Comparison of ENCODE assay signal across 10 mouse cellular contexts in the genomic region with DNA sequence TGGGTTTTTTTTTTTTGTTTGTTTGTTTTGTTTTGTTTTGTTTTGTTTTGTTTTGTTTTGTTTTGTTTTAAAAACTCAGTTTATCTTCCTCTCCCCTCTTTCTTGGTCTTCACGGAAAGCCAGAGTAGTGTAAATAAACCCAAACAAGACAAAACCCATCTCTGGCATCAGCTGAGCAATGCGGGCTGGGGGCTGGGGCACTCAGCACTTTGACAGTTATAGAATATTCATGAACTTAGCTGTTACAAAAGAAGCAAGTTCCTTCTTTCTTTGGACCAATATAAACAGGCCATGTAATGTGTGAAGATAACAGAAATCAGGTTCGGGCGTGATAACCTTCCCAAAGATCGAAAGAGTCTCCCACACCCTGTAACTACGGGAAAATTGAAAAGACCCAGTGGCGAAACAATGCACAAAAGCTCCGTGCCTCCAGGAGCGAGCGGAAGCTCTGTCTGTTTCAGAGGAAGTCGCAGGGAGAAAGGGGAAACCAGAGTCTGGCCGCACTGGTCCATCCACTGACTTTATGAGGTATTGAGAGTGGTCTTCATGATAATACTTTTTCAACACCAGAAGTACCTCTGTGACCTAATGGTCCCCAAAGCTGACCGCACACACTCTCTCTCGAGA. TPM values are rescaled to one million over a fixed set of nuclear protein-coding genes. Genes with fewer than 3 reads are reported as not detected.
A peak's percentile ranks its signal among the peaks of the same experiment; 100 is the strongest.
DNase-seq lines count a peak whose midpoint lies in the region; ATAC-seq and TF ChIP-seq lines count a peak whose summit lies in the region.
"Had no signal": no experiment of that assay in that cellular context is flagged by ENCODE, and none has a peak within 500 bp of the region (broad histone marks: within the 10 kb centered on the region; RNA-seq: fewer than 3 reads in every experiment).

No protein-coding gene starts in this region.

- H3K4me3 ChIP-seq in liver, embryonic 11.5 days (ENCODE audit: low read depth, low read length): peak overlapping the region; percentile 28; the same call in 1 of the 2 replicates
- H3K4me3 ChIP-seq in liver, embryonic 13.5 days (replicated peaks): 0 out of 2 replicates have a peak overlapping the region, but pooled peaks have one; percentile 1
- H3K4me3 ChIP-seq in neural tube, embryonic 13.5 days: 0 out of 2 replicates have a peak overlapping the region, but pooled peaks have one; percentile 10
- H3K4me3 ChIP-seq in cerebellum, adult 2 months (replicated peaks; ENCODE audit: insufficient read depth, low read depth, low read length): no peak overlapping the region

- TF ChIP-seq POLR2A in cerebellum, adult 2 months (IDR thresholded peaks at IDR 0.05; ENCODE audit: borderline replicate concordance, insufficient read depth, low read length): no peak

- H3K36me3 ChIP-seq in liver, embryonic 11.5 days (ENCODE audit: control insufficient read depth, insufficient read depth, low read length): no peaks in the 10 kb centered on the region
- H3K36me3 ChIP-seq in liver, embryonic 13.5 days: no peaks in the 10 kb centered on the region; the same call in 1 of the 2 replicates
- 0 out of 2 replicates have a peak, but pooled peaks cover 6% of the 10 kb centered on the region for H3K36me3 ChIP-seq in neural tube, embryonic 13.5 days

- H3K9me3 ChIP-seq in liver, embryonic 11.5 days (ENCODE audit: control insufficient read depth, low read length): no peaks in the 10 kb centered on the region
- H3K9me3 ChIP-seq in liver, embryonic 13.5 days (replicated peaks): no peaks in the 10 kb centered on the region
- no peaks in the 10 kb centered on the region for H3K9me3 ChIP-seq in neural tube, embryonic 13.5 days

- H3K4me2 ChIP-seq in liver, embryonic 11.5 days: peak overlapping the region; percentile 56
- peak overlapping the region; percentile 49 for H3K4me2 ChIP-seq in liver, embryonic 13.5 days
- peak overlapping the region; percentile 35 for H3K4me2 ChIP-seq in neural tube, embryonic 13.5 days

- H3K27ac ChIP-seq in liver, embryonic 11.5 days (ENCODE audit: low read depth, low read length): no peak overlapping the region
- H3K27ac ChIP-seq in liver, embryonic 13.5 days: no peak overlapping the region
- H3K27ac ChIP-seq in neural tube, embryonic 13.5 days (replicated peaks): 0 out of 2 replicates have a peak overlapping the region, but pooled peaks have one; percentile 6
- no peak overlapping the region for H3K27ac ChIP-seq in cerebellum, adult 2 months (ENCODE audit: insufficient read depth, low read length)

- DNase-seq in liver, embryonic 11.5 days (ENCODE audit: low spot score): no peak
- no peak for DNase-seq in liver
- peak; percentile 13 for DNase-seq in heart, adult 8-10 months (ENCODE audit: low spot score)
- DNase-seq in liver, embryonic 13.5 days: no peak
- DNase-seq in cerebellum, adult 2 months: no peak
- DNase-seq in frontal cortex, postnatal 10 days (ENCODE audit: low spot score in 2 of 2): no peak
- no peak for DNase-seq in left cerebral cortex, adult 18-20 months (ENCODE audit: low spot score in 2 of 2)
- DNase-seq: thymus, adult 18-20 months had no signal

- no peaks in the 10 kb centered on the region for H3K27me3 ChIP-seq in liver, embryonic 11.5 days (replicated peaks; ENCODE audit: control insufficient read depth, insufficient read depth, low read length)
- H3K27me3 ChIP-seq in liver, embryonic 13.5 days: no peaks in the 10 kb centered on the region
- no peaks in the 10 kb centered on the region for H3K27me3 ChIP-seq in neural tube, embryonic 13.5 days
- no peaks in the 10 kb centered on the region for H3K27me3 ChIP-seq in cerebellum, adult 2 months (ENCODE audit: control insufficient read depth, insufficient read depth, low read length)

- TF ChIP-seq CTCF in cerebellum, adult 2 months (IDR thresholded peaks at IDR 0.05; ENCODE audit: borderline replicate concordance, insufficient read depth, low read depth, low read length): no peak

- H3K9ac ChIP-seq in liver, embryonic 11.5 days (ENCODE audit: low read depth, low read length): no peak overlapping the region
- H3K9ac ChIP-seq in liver, embryonic 13.5 days: peak overlapping the region; percentile 18; the same call in 1 of the 2 replicates
- H3K9ac ChIP-seq in neural tube, embryonic 13.5 days: no peak overlapping the region

- H3K4me1 ChIP-seq in liver, embryonic 11.5 days (replicated peaks; ENCODE audit: control insufficient read depth, insufficient read depth, low read length): peaks cover 21% of the 10 kb centered on the region
- H3K4me1 ChIP-seq in liver, embryonic 13.5 days (replicated peaks): peaks cover 53% of the 10 kb centered on the region
- H3K4me1 ChIP-seq in neural tube, embryonic 13.5 days (replicated peaks): 0 out of 2 replicates have a peak, but pooled peaks cover 8% of the 10 kb centered on the region
- H3K4me1 ChIP-seq in cerebellum, adult 2 months (ENCODE audit: control insufficient read depth, insufficient read depth, low read length): no peaks in the 10 kb centered on the region

- ATAC-seq in liver, embryonic 11.5 days (replicated peaks; ENCODE audit: low FRiP score): 0 out of 2 replicates have a peak, but pooled peaks have one; percentile 29
- no peak for ATAC-seq in liver, embryonic 13.5 days (ENCODE audit: low read depth)
- ATAC-seq in neural tube, embryonic 13.5 days (ENCODE audit: low read depth): no peak

- WGBS in liver, embryonic 11.5 days: 28% methylated on average over 14 of the region's 14 CpGs
- WGBS in liver, embryonic 13.5 days (ENCODE audit: insufficient replicate concordance): 13% methylated on average over 14 of the region's 14 CpGs
- 34% methylated on average over 14 of the region's 14 CpGs for WGBS in neural tube, embryonic 13.5 days
- WGBS in cerebellum, adult 2 months: 32% methylated on average over 14 of the region's 14 CpGs

RNA-seq across cellular contexts. Expression of a gene that starts 26.6 kb away (rescaled TPM):
- 0.75 and 1.5 TPM in 2 replicates for polyA plus RNA-seq in liver, embryonic 11.5 days (2014; fragmentation: Nextera tagmentation; extraction: Ambion mirVana)
- not detected for total RNA-seq in heart, adult 8-10 months (2022)
- polyA plus RNA-seq in liver, embryonic 13.5 days (2015; fragmentation: Nextera tagmentation; extraction: Ambion mirVana): 2.3 TPM in 2 replicates
- 0.19 TPM in 1 of 2 replicates, not detected in the other for polyA plus RNA-seq in neural tube, embryonic 13.5 days (2015; fragmentation: Nextera tagmentation; extraction: Ambion mirVana)
- polyA plus RNA-seq in cerebellum, adult 2 months (2012; rRNA removed): not detected in 2 replicates
- not detected for total RNA-seq in left cerebral cortex, adult 18-20 months (2021)
- total RNA-seq: MEL had no signal
